Mouse (Mus musculus): ENCODE data around the gene Dpp3. TPM values are rescaled to one million over a fixed set of nuclear protein-coding genes. Genes with fewer than 3 reads are reported as not detected.
"Not testable (repeated sequence)": the region's sequence is repeated elsewhere in the genome, so short reads cannot be mapped to it uniquely, and the experiment has no call there.

Dpp3 gene
- total RNA-seq, 2 experiments from 2014 or later, result 62.2 to 67.0 TPM

DNA sequence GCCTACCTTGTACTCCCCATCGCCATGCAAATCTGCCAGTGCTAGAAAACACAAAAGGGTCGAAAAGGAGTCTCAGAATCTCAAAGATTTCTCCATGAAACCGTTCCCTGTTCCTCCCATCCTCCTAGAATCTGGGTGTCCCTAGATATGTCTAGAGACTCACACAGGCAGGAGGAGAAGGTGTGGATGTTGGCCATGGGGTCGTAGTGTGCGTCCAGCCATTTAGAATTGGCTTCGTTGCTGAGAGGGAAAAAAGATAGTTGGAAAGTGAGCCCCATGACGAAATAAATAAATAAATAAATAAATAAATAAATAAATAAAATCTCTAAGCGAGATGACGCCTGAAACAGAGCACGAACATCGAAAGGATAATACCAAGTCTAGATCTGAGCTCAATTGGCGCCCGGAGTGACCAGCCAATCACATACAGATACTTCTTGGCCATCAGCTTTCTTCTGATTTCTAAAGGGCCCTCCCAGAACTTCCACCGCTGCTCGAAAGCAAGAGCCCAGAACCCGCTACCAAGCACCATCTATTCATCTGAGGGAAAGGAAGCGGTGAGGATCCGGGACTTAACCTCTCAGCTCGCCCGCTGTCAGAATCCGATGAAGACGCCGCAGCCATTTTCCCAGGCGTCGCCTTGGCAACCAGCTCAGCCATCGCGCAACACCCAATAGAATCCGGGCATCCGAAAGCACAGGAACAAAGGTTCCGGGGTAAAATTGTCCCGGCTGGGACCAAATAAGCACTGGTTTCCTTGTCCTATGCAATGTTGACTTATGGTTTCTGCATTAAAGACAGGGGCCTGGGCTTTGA, 21.9 kb downstream of the Dpp3 start, which contains the start of gene Bbs1:
Gene Bbs1 (minus strand): TSS at position 650 of the 816 bp plus-strand sequence.
- intact Hi-C loops (cut with DNase I), result loop anchor here (10.0 kb wide), 1 partner anchor 151 kb away; the partner anchor contains the start of gene Rbm4b

DNA sequence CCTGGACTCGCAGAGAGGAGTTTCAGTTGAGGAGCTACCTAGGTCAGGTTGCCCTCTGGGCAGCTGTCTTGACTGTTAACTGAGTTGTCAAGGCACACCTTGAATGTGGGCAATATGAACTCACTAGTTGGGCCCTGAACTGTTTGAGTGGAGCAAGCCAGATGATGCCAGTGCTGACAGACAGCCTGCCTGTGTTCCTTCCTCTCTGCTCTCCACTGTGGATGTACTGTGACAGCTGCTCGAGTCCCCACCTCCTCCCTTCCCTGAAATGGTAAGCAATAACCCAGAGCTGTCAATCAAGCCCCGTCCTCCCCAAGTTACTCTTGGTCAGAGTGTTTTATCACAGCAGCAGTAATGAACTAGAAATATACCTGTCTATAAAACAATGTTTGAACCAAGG, 28.2 kb downstream of the Dpp3 start:
- DNase-seq (ENCODE audit: extremely low spot score in 1 of 2, low spot score in 2 of 2), result no peak
- intact Hi-C loops (cut with DNase I), result loop anchor here (10.0 kb wide), 1 partner anchor 145 kb away; the partner anchor contains the start of gene Rbm4b

More for the DNA sequence above, 21.9 kb downstream of the Dpp3 start, which contains the start of gene Bbs1:
- DNase-seq (ENCODE audit: extremely low spot score in 1 of 2, low spot score in 2 of 2), result peak; percentile 82 to 88

DNA sequence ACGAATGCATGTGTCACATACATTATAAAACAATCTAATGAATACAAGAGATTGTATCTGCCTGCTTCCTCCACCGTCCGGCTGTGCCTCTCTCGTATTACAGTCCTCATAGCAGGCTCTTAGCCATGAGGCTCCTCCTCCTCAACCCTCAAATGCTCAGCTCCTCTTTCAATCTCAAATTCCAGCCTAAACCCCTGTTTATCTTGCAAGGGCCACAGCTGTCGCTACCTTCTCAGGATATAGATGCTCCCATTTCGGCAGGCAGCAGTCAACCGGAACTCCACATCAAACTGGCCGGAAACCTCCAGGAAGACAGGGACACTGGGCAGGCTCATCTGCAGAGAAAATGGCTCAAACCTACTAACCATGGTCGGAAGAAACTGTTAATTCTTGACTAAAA, 29.1 kb downstream of the Dpp3 start:
- intact Hi-C loops (cut with DNase I), result no loop called here
- no peak for DNase-seq (ENCODE audit: extremely low spot score in 1 of 2, low spot score in 2 of 2)

DNA sequence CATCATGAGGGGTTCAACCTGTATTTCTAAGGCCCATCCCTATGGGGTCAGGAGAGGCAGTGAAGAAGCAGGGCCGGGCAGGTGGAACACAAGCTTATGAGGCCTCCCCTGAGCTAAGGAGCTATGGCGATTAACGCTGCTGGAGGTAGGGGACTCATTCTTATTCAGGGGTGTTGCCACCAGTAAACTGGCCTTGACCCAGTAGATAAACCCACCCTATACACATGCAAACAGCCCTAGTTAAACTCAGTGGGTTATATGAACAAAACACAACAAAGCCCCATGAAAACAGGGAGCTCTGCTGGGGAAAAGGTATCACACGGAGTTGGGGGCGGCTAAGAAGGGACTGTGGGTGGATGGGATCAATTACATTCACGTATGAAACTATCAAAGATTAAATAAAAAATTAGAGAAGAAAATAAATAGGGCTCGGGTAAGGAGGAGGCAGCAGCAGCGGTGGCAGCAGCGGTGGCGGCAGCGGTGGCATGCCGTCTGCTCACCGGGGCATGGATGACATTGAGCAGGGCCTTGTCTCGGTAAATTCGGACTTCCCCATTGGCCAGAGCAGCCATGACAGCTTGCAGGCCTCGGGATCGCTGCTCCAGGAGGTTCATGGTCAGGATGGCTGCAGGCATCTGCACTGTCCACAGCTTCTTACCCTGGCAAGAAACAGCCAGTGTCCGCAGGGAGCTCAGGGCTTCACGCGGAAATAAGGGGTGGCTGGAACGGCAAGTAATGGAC, 31.1 kb downstream of the Dpp3 start:
- DNase-seq (ENCODE audit: extremely low spot score in 1 of 2, low spot score in 2 of 2), result no peak
- intact Hi-C loops (cut with DNase I), result no loop called here

DNA sequence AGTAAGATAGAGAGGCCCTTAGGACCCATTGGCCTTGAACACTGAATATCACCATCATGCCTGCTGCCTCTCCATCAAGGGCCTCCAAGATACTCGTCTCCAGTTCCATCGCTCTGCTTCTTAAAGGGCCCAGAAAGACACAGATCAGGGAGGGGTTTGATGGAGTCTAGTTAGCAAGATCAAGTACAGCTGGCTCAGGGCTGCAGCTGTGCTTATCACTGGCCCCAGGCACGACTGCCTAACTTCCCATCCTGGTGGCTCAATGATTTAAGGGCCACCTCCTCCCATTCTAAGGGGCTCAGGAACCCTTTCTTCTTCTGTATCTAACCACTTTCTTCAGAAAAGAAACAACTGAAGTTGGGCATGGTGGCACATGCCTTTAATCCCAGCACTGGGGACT, 36.3 kb downstream of the Dpp3 start:
- intact Hi-C loops (cut with DNase I), result no loop called here
- no peak for DNase-seq (ENCODE audit: extremely low spot score in 1 of 2, low spot score in 2 of 2)

DNA sequence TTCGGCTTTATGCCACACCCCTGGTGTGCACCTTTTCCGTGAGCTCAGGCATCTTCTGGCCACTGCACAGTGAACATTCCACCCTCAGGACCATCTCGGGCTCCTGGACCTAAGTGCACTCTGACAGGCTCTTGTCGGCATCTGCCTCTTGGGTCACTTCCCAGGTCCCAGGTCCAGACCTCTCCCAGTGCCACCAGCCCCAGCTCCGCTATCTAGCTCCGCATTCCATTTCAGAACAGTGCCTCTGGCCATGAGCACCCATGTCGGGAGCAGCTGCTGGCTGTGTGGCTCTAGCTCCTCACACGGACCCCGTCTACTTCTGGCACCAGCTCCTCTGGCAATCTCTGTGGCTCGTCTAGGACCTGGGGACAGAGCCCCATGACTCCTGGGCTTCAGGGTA, 38.3 kb downstream of the Dpp3 start:
- intact Hi-C loops (cut with DNase I), result no loop called here
- no peak for DNase-seq (ENCODE audit: extremely low spot score in 1 of 2, low spot score in 2 of 2)

DNA sequence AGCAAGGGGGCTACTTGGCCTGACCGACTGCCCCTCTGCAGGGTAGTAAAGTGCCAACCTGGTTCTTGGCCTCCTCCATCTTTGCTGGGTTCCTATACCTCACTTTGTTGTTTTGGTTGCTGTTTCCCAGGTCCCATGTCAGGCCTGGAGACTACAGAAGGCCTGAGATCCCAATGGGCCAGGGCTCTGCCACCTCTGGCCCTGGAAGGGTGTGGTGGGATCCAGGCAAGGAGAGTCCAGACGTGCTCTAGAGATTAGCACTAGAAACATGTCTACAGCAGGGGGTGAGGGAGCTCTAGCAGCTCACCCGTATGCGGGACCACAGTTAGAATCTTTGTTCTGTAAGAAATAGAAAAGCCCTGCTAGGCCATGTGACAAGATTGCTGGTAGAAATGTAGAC, 44.1 kb downstream of the Dpp3 start:
- DNase-seq (ENCODE audit: extremely low spot score in 1 of 2, low spot score in 2 of 2), result no peak
- intact Hi-C loops (cut with DNase I), result no loop called here

DNA sequence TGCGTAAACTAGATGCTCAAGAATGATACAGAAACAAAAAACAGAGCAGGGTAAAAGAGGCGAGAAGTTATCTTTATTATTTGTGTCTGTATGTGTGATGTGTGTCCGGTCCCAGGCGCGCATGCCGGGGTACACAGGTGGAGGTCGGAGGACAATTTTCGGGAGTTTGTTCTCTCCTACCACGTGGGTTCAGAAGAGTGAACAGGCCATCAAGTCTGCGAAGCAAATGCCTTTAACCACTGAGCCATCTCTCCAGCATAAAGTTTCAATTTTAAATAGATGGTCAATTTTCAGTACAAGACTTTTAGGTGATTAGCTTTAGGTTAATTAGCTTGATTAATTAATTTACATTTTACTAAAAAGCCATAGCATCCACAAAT, 48.8 kb downstream of the Dpp3 start:
- DNase-seq (ENCODE audit: extremely low spot score in 1 of 2, low spot score in 2 of 2), result no peak
- intact Hi-C loops (cut with DNase I), result no loop called here

DNA sequence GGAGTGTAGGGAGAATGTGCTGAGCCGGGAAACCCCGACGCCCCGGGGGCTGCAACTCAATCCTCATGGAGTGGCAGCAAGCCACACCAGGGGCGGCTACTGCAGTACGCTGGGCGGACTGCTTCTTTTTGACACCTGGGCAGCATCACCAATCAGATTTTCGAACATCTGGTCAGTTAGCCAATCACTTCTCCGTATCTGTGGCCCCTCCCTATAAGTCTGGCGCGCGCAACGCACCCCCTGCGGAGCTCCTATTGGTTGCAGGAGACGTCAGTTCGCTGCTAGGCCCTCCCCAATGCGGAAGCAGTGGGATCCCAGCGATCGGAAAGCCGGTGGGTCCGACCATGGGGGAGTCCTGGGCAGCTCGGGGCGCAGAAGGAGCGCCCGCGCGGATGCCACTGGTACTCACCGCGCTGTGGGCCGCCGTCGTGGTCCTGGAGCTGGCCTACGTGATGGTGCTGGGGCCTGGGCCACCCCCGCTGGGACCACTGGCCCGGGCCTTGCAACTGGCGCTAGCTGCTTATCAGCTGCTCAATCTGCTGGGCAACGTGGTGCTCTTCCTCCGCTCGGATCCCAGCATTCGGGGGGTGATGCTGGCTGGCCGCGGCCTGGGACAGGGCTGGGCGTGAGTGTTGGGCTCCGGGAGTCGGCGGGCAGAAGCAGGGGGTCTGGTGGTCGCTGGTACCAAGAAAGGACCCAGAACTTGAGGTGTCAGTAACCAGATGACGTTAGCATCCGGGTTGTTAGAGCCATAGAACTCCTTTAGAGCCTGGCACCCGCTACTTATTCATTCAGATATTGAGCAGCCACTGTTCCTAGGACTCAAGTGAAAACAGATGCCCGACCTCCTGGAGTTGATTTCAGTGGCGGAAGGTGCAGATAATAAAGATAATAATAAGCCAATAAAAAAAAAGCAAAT, 49.4 kb downstream of the Dpp3 start, which contains the start of gene Zdhhc24:
Gene Zdhhc24 (plus strand): TSS at position 264 of the 919 bp plus-strand sequence.
- intact Hi-C loops (cut with DNase I), result no loop called here
- peak; percentile 96 for DNase-seq (ENCODE audit: extremely low spot score in 1 of 2, low spot score in 2 of 2)

DNA sequence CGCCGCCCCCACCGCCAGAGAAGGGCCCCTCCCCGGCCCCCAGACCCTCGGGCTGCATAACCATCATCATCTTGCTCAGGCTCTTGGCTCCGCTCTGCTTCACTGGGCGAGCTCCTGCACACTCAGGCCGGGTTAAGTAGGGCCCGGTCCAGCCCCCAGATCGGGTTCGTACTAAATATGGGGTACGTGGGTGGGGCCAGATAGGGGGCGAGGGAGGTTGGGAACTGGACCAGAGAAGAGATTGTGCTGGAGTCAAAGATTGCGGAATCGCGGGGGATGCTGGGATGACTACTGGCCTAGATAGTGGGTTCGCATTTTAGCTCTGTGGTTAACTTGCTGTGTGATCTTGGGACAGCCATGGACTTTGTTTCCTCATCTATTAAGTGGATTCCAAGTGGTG, 50.3 kb downstream of the Dpp3 start, which contains the start of gene Actn3:
Gene Actn3 (minus strand): TSS at position 125 of the 400 bp plus-strand sequence.
- intact Hi-C loops (cut with DNase I), result no loop called here
- no peak for DNase-seq (ENCODE audit: extremely low spot score in 1 of 2, low spot score in 2 of 2)

DNA sequence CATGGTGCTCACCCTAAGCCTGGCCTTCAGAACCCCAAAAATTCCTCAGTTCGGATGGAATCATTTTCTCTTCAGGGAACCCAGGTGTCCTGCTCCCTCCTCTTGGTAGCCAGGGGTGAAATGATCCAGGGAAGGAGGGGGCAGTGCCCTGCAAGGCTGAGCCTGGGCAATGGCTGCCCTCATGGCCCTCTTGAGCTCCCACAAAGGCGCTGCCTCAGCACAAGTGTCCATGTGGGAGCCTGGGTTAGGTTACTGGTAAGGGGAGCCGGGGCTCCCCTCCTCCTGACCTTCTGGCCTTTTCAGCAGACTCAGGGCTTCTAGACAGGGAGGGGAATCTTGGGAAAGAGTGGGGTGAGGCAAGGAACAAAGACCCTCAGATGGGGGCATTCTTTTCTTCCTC, 51.3 kb downstream of the Dpp3 start:
- intact Hi-C loops (cut with DNase I), result no loop called here
- no peak for DNase-seq (ENCODE audit: extremely low spot score in 1 of 2, low spot score in 2 of 2)

DNA sequence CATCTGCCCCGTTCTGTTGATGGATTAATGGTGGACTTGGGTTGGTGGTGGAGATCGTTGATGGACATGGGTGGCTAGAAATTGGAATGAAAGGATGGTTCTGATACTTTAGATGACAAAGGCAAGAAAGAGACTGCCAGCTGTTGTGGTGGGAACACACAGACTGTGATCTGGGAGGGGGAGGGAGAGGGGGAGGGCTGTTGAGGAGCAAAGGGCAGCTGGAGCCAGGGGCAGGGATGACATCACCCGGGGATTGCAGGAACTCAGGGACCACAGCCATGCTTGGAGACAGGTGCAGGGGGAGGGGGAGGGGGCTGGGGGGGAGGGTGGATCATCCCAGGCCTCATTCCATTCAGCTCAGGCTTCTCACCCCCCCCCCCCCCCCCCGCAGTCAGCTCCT, 51.8 kb downstream of the Dpp3 start:
- intact Hi-C loops (cut with DNase I), result no loop called here
- DNase-seq (ENCODE audit: extremely low spot score in 1 of 2, low spot score in 2 of 2), result no peak

DNA sequence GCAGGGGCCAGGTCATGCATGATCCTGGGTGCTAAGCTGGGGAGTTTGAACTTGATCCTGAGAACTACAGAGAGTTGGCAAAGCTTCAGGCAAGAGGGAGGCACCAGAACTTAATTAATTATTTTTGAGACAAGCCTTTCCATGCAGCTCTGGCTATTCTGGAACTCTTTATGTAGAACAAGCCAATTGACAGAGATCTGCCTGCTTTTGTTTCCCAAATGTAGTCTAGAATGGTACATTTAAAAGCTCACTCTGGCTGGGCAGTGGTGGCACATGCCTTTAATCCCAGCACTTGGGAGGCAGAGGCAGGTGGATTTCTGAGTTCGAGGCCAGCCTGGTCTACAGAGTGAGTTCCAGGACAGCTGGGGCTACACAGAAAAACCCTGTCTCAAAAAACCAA, 53.5 kb downstream of the Dpp3 start:
- intact Hi-C loops (cut with DNase I); DNase-seq (ENCODE audit: extremely low spot score in 1 of 2, low spot score in 2 of 2): not testable (repeated sequence)

DNA sequence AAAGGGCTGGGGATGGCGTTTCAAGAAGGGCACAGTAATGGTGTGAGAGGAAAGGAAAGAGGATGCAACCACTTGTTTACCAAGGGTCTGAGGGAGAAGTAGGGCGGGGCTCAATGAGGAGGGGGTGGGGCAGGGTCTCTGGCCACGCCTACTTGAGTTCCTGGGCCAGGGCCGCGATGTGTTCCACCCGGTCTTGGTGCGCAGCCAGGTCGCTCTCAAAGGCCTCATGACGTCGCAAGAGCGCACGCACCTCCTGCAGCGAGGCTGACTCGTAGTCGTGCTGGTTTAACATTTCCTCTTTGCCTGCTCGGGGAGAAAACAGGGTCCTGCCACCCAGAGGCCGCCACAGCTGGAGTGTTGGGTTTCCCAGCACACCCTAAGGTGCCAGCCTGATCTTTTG, 62.9 kb downstream of the Dpp3 start:
- intact Hi-C loops (cut with DNase I), result no loop called here
- peak in 1 of 2 experiments; percentile 73 for DNase-seq (ENCODE audit: extremely low spot score in 1 of 2, low spot score in 2 of 2)

DNA sequence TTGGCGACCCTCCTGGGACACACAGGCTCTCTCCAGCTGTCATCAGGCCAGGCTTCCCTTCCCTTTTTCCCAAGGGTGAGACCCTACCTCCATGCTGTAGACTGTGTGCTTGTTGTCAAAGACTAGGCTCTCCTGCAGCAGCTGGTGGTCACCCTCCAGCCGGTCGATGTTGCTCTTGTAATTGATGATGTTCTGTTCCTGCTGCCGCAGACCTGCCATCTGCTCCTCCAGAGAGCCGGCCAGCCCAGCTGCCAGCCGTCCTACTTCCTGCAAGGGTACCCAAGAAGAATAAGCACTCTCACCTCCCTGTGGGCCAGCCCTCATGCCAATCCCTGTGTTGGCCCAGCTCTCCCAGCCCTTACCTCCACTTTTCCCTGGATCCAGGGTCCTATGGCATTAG, 65.0 kb downstream of the Dpp3 start:
- DNase-seq (ENCODE audit: extremely low spot score in 1 of 2, low spot score in 2 of 2), result no peak
- intact Hi-C loops (cut with DNase I), result no loop called here

DNA sequence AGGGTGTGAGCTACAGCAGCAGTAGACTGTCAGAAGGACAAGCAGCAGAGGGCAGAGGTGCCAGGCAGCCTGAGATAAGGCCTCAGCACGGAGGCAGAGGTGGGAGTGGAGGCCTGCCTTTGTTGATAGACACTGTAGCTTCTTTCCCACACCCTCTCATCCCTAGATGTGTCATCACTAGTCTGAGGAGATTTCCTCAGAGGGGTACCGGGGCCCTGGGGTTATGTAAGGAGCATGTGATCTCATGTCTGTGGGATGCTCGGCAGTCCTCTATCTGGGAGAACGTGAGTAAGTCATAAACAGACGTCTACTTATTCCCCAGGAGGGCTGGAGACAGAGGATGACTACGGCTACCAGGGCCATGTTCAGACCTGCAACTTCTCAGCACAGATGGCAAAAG, 69.0 kb downstream of the Dpp3 start:
- intact Hi-C loops (cut with DNase I), result no loop called here
- DNase-seq (ENCODE audit: extremely low spot score in 1 of 2, low spot score in 2 of 2), result no peak

Data from left cerebral cortex, postnatal 10 days (tissue).